Mouse (Mus musculus): ENCODE results near the gene Acp2.

GRCm38 (mm10) chr2:91183711-91184405, 18.8 kb upstream of the Acp2 start, which contains the start of gene Madd:
- TF ChIP-seq GATA1 (IDR thresholded peaks at IDR 0.05; ENCODE audit: borderline replicate concordance, low read length) (no peak), CTCF (IDR thresholded peaks at IDR 0.05; ENCODE audit: low read depth, low read length) (no peak), TAL1 (conservative IDR thresholded peaks at IDR 0.05; ENCODE audit: low read depth, low read length) (no peak), GATA2 (IDR thresholded peaks at IDR 0.05; ENCODE audit: borderline replicate concordance, low read depth, low read length) (no peak), POLR2AphosphoS5 (IDR thresholded peaks at IDR 0.05; ENCODE audit: insufficient replicate concordance, low read depth, low read length) (no peak)
